Mouse (Mus musculus): ENCODE data around the gene Tspo2. TPM values are rescaled to one million over a fixed set of nuclear protein-coding genes. Genes with fewer than 3 reads are reported as not detected.

Tspo2 gene
- polyA plus RNA-seq, 1 experiment: 1.5 TPM

DNA sequence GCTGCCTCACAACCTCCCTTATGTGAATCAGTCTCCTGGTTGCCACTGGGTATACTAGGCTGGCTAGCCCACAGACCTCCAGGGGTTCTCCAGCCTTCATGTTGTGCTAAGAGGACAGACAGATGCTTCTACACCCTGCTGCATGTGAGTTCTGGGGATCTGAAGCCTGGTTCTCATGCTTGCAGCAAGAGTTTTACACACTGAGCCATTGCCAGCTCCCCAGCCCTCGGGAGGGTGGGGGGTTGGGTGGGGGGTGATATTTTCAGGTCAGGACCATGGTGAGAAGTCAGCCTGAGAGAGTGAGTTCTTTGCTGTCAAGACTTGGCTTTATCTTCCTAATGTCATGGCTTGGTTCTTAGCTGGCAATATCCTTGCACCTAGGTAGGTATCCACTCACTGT, 32.5 kb downstream of the Tspo2 start:
- H3K36me3 ChIP-seq (ENCODE audit: control insufficient read depth, insufficient read depth, low read length, poor library complexity, severe bottlenecking): peaks cover 37% of the 10 kb centered on the region
- no peak for TF ChIP-seq CTCF (IDR thresholded peaks at IDR 0.05; ENCODE audit: low read depth, low read length)

DNA sequence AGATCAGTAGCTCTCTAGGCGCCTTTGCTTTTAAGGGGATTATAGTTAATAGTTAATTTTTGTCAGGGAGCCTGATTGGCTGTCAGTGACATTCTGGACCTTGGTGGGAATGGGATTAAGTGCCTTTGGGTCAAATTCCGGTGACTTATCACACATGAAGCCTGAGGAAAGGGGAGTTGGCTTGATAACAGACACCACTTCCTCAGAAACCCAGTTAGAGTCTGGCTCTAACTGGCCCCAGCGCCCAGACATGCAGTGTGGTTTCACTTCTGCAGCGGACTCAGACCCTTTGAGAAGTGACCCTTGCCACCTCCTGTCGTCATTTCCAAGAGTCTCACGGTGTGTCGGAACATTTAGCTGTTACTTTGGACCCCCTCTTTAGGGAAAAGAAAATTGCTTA, 33.1 kb downstream of the Tspo2 start:
- Histone ChIP-seq H3K9ac (ENCODE audit: low read depth, poor library complexity, severe bottlenecking) (no peak overlapping the region), H3K4me3 (ENCODE audit: low read depth, low read length) (no peak overlapping the region), H3K4me1 (ENCODE audit: control insufficient read depth, insufficient read depth, low read length) (no peaks in the 10 kb centered on the region), H3K9me3 (replicated peaks; ENCODE audit: control insufficient read depth, insufficient read depth, low read length, poor library complexity, severe bottlenecking) (no peaks in the 10 kb centered on the region), H3K27ac (ENCODE audit: insufficient read depth, low read length) (no peak overlapping the region), H3K36me3 (ENCODE audit: control insufficient read depth, insufficient read depth, low read length, poor library complexity, severe bottlenecking) (peaks cover 42% of the 10 kb centered on the region), H3K27me3 (ENCODE audit: control insufficient read depth, insufficient read depth, low read length, poor library complexity, severe bottlenecking) (no peaks in the 10 kb centered on the region)
- no peak for TF ChIP-seq POLR2A (IDR thresholded peaks at IDR 0.05; ENCODE audit: insufficient read depth, low read length)
- no peak for TF ChIP-seq EP300 (IDR thresholded peaks at IDR 0.05; ENCODE audit: insufficient read depth, low read depth, low read length)
- no peak for TF ChIP-seq CTCF (IDR thresholded peaks at IDR 0.05; ENCODE audit: low read depth, low read length)

More for the DNA sequence above, 32.5 kb downstream of the Tspo2 start:
- H3K4me3 ChIP-seq (ENCODE audit: low read depth, low read length): no peak overlapping the region
- H3K4me1 ChIP-seq (ENCODE audit: control insufficient read depth, insufficient read depth, low read length): peaks cover 2% of the 10 kb centered on the region
- H3K27ac ChIP-seq (ENCODE audit: insufficient read depth, low read length): no peak overlapping the region
- no peaks in the 10 kb centered on the region for H3K27me3 ChIP-seq (ENCODE audit: control insufficient read depth, insufficient read depth, low read length, poor library complexity, severe bottlenecking)
- no peaks in the 10 kb centered on the region for H3K9me3 ChIP-seq (replicated peaks; ENCODE audit: control insufficient read depth, insufficient read depth, low read length, poor library complexity, severe bottlenecking)
- H3K9ac ChIP-seq (ENCODE audit: low read depth, poor library complexity, severe bottlenecking): no peak overlapping the region

DNA sequence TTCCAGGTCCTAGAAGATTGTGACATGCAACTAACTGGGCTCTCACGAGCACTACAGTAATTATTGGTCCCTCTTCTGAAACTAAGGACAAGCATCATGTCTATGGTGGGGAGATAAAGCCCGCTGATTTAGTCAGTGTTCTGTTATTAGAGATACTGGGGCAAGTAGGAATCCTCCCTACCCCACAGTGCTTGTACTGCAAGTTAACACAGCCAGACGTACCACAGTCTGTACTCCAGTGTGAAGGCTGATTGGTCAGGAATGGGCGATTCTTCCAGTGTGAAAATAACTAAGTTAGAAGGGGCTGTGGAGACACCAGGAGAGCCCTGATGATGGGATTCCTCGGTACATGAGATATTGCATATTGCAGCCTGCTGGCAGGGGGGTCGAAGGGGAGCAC, 33.8 kb downstream of the Tspo2 start:
- no peak for TF ChIP-seq CTCF (IDR thresholded peaks at IDR 0.05; ENCODE audit: low read depth, low read length)
- TF ChIP-seq EP300 (IDR thresholded peaks at IDR 0.05; ENCODE audit: insufficient read depth, low read depth, low read length): no peak
- no peak for TF ChIP-seq POLR2A (IDR thresholded peaks at IDR 0.05; ENCODE audit: insufficient read depth, low read length)
- H3K4me1 ChIP-seq (ENCODE audit: control insufficient read depth, insufficient read depth, low read length): no peaks in the 10 kb centered on the region
- H3K27me3 ChIP-seq (ENCODE audit: control insufficient read depth, insufficient read depth, low read length, poor library complexity, severe bottlenecking): no peaks in the 10 kb centered on the region
- peaks cover 46% of the 10 kb centered on the region for H3K36me3 ChIP-seq (ENCODE audit: control insufficient read depth, insufficient read depth, low read length, poor library complexity, severe bottlenecking)
- H3K9ac ChIP-seq (ENCODE audit: low read depth, poor library complexity, severe bottlenecking): no peak overlapping the region
- H3K27ac ChIP-seq (ENCODE audit: insufficient read depth, low read length): peak overlapping the region; percentile 40; the same call in 1 of the 2 replicates
- no peak overlapping the region for H3K4me3 ChIP-seq (ENCODE audit: low read depth, low read length)
- H3K9me3 ChIP-seq (replicated peaks; ENCODE audit: control insufficient read depth, insufficient read depth, low read length, poor library complexity, severe bottlenecking): no peaks in the 10 kb centered on the region

DNA sequence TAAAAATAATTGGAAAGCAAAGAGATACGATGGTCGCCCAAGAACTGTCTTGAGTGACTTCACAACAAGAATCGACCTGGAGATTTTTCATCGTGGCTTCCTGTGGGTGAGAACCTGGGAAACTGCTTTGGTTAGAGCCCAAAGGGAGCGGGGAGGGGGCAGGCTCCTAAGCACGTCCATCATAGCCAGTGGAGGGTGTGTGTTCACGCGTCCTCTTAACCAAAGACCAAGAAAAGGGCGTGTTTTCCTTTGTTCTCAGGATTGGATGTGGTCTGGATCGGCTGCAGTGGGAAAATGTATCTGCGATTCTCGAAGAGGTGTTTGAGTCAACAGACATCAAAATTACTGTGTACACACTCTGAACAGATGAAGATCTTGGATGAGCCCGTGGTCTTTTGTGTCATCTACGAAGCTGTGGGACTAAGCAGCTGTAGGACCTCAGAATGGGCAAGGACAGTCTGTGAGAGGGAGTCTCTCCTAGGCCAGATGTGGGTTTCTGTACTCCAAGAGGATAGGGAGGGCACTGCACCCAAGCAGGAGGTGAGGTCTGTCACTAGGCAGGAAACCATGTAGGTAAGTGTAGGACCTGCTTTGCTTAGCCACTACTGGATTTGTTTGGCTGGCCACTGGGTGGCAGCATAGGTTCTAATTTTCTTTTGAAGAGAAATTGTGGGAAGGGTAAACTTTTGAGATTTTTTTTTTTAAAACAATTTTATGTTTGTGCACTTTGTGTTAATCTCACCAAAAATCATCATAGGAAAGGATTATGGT, 34.7 kb downstream of the Tspo2 start:
- Histone ChIP-seq H3K27me3 (ENCODE audit: control insufficient read depth, insufficient read depth, low read length, poor library complexity, severe bottlenecking) (no peaks in the 10 kb centered on the region), H3K9me3 (replicated peaks; ENCODE audit: control insufficient read depth, insufficient read depth, low read length, poor library complexity, severe bottlenecking) (no peaks in the 10 kb centered on the region), H3K36me3 (ENCODE audit: control insufficient read depth, insufficient read depth, low read length, poor library complexity, severe bottlenecking) (peaks cover 55% of the 10 kb centered on the region), H3K27ac (ENCODE audit: insufficient read depth, low read length) (no peak overlapping the region), H3K4me1 (ENCODE audit: control insufficient read depth, insufficient read depth, low read length) (no peaks in the 10 kb centered on the region), H3K9ac (ENCODE audit: low read depth, poor library complexity, severe bottlenecking) (no peak overlapping the region), H3K4me3 (ENCODE audit: low read depth, low read length) (no peak overlapping the region)
- TF ChIP-seq POLR2A (IDR thresholded peaks at IDR 0.05; ENCODE audit: insufficient read depth, low read length) (no peak), EP300 (IDR thresholded peaks at IDR 0.05; ENCODE audit: insufficient read depth, low read depth, low read length) (no peak), CTCF (IDR thresholded peaks at IDR 0.05; ENCODE audit: low read depth, low read length) (peak; percentile 39)

DNA sequence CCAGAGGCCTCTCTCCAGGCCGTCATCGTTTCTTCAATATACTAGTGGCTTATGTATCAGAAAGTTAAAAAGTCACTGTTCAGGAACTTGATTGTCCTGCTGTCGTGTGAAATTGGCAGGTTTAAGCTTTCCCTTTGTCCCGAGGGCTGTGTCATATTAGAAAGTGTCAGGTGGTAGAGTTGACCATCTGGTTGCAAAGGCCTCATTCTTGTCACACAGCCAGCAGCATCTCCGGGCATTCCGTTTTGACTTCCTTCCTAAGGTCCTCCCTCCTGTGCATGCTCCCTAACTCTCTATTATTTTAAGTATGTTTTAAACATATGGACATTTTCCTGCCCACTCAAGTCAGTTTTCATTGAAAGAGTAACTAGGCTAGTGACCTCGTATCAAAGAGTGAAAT, 35.3 kb downstream of the Tspo2 start:
- Histone ChIP-seq H3K9ac (ENCODE audit: low read depth, poor library complexity, severe bottlenecking) (no peak overlapping the region), H3K27ac (ENCODE audit: insufficient read depth, low read length) (no peak overlapping the region), H3K4me3 (ENCODE audit: low read depth, low read length) (no peak overlapping the region), H3K36me3 (ENCODE audit: control insufficient read depth, insufficient read depth, low read length, poor library complexity, severe bottlenecking) (peaks cover 55% of the 10 kb centered on the region), H3K4me1 (ENCODE audit: control insufficient read depth, insufficient read depth, low read length) (no peaks in the 10 kb centered on the region), H3K27me3 (ENCODE audit: control insufficient read depth, insufficient read depth, low read length, poor library complexity, severe bottlenecking) (no peaks in the 10 kb centered on the region), H3K9me3 (replicated peaks; ENCODE audit: control insufficient read depth, insufficient read depth, low read length, poor library complexity, severe bottlenecking) (no peaks in the 10 kb centered on the region)
- TF ChIP-seq POLR2A (IDR thresholded peaks at IDR 0.05; ENCODE audit: insufficient read depth, low read length) (no peak), EP300 (IDR thresholded peaks at IDR 0.05; ENCODE audit: insufficient read depth, low read depth, low read length) (no peak), CTCF (IDR thresholded peaks at IDR 0.05; ENCODE audit: low read depth, low read length) (no peak)

DNA sequence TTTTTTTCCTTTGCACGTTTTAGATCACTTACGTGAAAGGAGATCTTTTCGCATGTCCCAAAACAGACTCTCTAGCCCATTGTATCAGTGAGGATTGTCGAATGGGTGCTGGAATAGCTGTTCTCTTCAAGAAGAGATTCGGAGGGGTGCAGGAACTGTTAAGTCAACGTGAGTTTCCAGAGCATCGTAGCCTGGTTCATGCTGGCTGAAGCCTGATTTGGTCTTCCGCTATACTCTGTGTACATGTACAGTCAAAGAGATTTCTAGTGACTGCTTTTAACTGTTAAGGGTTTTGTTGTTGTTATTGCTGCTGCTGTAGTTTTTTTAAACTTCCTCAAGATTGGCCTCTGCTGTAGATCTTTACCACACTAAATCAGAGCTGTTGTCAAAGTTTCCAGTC, 40.1 kb downstream of the Tspo2 start:
- H3K27ac ChIP-seq (ENCODE audit: insufficient read depth, low read length): no peak overlapping the region
- peak overlapping the region; percentile 90 for H3K9ac ChIP-seq (ENCODE audit: low read depth, poor library complexity, severe bottlenecking)
- H3K4me1 ChIP-seq (ENCODE audit: control insufficient read depth, insufficient read depth, low read length): peaks cover 2% of the 10 kb centered on the region
- peaks cover 38% of the 10 kb centered on the region for H3K36me3 ChIP-seq (ENCODE audit: control insufficient read depth, insufficient read depth, low read length, poor library complexity, severe bottlenecking)
- H3K4me3 ChIP-seq (ENCODE audit: low read depth, low read length): no peak overlapping the region
- no peaks in the 10 kb centered on the region for H3K27me3 ChIP-seq (ENCODE audit: control insufficient read depth, insufficient read depth, low read length, poor library complexity, severe bottlenecking)
- TF ChIP-seq CTCF (IDR thresholded peaks at IDR 0.05; ENCODE audit: low read depth, low read length) (no peak), POLR2A (IDR thresholded peaks at IDR 0.05; ENCODE audit: insufficient read depth, low read length) (no peak), EP300 (IDR thresholded peaks at IDR 0.05; ENCODE audit: insufficient read depth, low read depth, low read length) (no peak)
- no peaks in the 10 kb centered on the region for H3K9me3 ChIP-seq (replicated peaks; ENCODE audit: control insufficient read depth, insufficient read depth, low read length, poor library complexity, severe bottlenecking)

All from ES-Bruce4 (cell line).